Mouse (Mus musculus) stomach, postnatal 0 days (tissue): ENCODE measurements around the gene Speer4f1.

ENCODE experiments used
- CTCF ChIP-seq: IDR thresholded peaks from 2 replicates; pipeline ENCODE4 v1.5.1; 2016; ENCODE audit warnings: antibody characterized with exemption, low read depth, mild to moderate bottlenecking, moderate library complexity
- EP300 ChIP-seq: optimal IDR thresholded peaks from 2 replicates; pipeline ENCODE3; 2016; ENCODE audit warnings: antibody characterized with exemption

GRCm38 (mm10) chr5:17439487-17440102, 36.3 kb upstream of the Speer4f1 start:
- no peak for TF ChIP-seq CTCF
- no peak for TF ChIP-seq EP300
